Mouse (Mus musculus): ENCODE measurements around the gene Tbc1d8. TPM values are rescaled to one million over a fixed set of nuclear protein-coding genes. Genes with fewer than 3 reads are reported as not detected.

Gene Tbc1d8
- total and polyA plus RNA-seq, 2 experiments from 2014 or later, result 7.8 to 17.4 TPM

DNA sequence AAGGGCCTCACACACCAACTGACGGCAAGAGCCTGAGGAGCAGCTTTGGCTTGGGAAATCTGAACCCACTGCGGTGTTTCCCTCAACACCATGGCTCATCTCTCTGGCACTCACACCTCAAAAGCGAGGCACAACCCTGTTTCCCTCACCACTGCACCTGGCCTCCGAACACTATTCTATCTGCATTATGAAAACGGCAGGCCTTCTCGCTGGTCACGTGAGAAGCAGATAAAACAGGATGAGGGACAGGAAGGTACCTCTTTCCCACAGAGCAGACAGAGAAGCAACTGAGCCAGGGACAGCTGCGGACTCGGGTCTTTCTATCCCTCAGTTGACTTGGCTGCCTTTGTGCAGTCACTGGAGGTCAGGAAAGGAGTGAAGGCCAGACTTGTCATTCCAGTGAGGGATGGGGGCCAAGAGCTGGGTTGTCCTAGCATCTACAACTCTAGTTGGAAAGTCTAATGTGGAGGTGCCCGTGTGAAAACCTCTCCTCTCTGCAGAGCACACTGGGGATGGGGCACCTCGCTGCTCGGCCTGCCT lies 29.2 kb downstream of the Tbc1d8 start:
- H3K36me3 ChIP-seq (ENCODE audit: insufficient read depth, low read length), result no peaks in the 10 kb centered on the region
- no peak for TF ChIP-seq CTCF (IDR thresholded peaks at IDR 0.05; ENCODE audit: low read depth)
- H3K4me1 ChIP-seq (ENCODE audit: insufficient read depth, low read length), result peaks cover 14% of the 10 kb centered on the region
- no peak overlapping the region for H3K4me3 ChIP-seq (ENCODE audit: low read length)
- H3K27ac ChIP-seq, result no peak overlapping the region
- H3K27me3 ChIP-seq (ENCODE audit: insufficient read depth, low read length), result no peaks in the 10 kb centered on the region
- H3K4me2 ChIP-seq (ENCODE audit: low read depth, low read length), result no peak overlapping the region
- no peak overlapping the region for H3K9ac ChIP-seq (replicated peaks; ENCODE audit: low read length)
- DNase-seq (ENCODE audit: low spot score), result no peak
- 83% methylated on average over 12 of the region's 12 CpGs for WGBS
- no peaks in the 10 kb centered on the region for H3K9me3 ChIP-seq (ENCODE audit: low read length)
- no peak for ATAC-seq

DNA sequence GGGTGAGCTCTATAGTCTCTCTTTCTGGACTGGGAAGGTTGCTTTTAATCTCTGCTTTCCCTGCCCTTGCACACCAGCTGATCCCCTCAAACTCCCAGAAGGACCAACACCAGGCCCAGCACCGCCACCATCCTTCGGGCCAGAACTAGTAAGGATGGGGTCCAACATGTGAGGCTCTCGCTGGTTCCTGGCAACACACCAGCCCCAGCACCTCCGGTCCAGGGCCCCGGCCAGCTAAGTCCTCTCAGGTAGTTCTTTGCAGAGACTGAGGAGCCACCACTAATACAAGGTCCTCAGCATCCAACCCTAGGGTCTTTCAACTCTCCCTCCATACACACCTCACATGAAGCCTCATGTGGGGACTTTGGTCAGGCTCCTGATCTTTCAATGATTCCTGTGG lies 29.7 kb downstream of the Tbc1d8 start:
- Histone ChIP-seq H3K36me3 (ENCODE audit: insufficient read depth, low read length) (no peaks in the 10 kb centered on the region), H3K9me3 (ENCODE audit: low read length) (no peaks in the 10 kb centered on the region), H3K4me1 (ENCODE audit: insufficient read depth, low read length) (peaks cover 19% of the 10 kb centered on the region), H3K9ac (replicated peaks; ENCODE audit: low read length) (no peak overlapping the region), H3K4me3 (ENCODE audit: low read length) (no peak overlapping the region), H3K27ac (no peak overlapping the region), H3K4me2 (ENCODE audit: low read depth, low read length) (no peak overlapping the region), H3K27me3 (ENCODE audit: insufficient read depth, low read length) (no peaks in the 10 kb centered on the region)
- WGBS, result 88% methylated on average over 5 of the region's 5 CpGs
- DNase-seq (ENCODE audit: low spot score), result no peak
- ATAC-seq, result no peak
- no peak for TF ChIP-seq CTCF (IDR thresholded peaks at IDR 0.05; ENCODE audit: low read depth)

DNA sequence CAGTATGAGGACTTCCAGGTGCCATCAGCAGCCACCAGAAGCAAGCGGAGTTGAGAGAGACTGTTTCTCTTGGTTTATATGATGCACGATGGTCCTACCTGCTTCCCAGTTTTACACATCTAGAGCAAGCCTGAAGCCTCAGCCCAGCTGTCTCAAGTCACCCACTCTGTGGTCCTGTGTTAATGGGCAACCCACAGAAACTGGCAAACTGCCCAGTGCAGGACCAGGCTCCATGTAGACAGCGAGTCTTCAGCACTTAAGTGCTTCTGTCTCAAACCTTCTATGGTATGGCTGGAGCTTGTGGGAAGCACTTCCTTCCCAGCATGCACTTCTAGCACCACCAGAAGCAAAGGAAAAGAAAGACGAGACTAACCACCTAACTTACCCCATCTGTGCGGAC lies 30.3 kb downstream of the Tbc1d8 start:
- H3K4me3 ChIP-seq (ENCODE audit: low read length), result no peak overlapping the region
- H3K4me2 ChIP-seq (ENCODE audit: low read depth, low read length), result no peak overlapping the region
- H3K36me3 ChIP-seq (ENCODE audit: insufficient read depth, low read length), result no peaks in the 10 kb centered on the region
- no peaks in the 10 kb centered on the region for H3K27me3 ChIP-seq (ENCODE audit: insufficient read depth, low read length)
- H3K9me3 ChIP-seq (ENCODE audit: low read length), result no peaks in the 10 kb centered on the region
- H3K4me1 ChIP-seq (ENCODE audit: insufficient read depth, low read length), result peaks cover 25% of the 10 kb centered on the region
- TF ChIP-seq CTCF (IDR thresholded peaks at IDR 0.05; ENCODE audit: low read depth), result no peak
- no peak overlapping the region for H3K27ac ChIP-seq
- WGBS, result 73% methylated on average over 5 of the region's 5 CpGs
- DNase-seq (ENCODE audit: low spot score) (no peak), ATAC-seq (no peak)
- H3K9ac ChIP-seq (replicated peaks; ENCODE audit: low read length), result no peak overlapping the region

DNA sequence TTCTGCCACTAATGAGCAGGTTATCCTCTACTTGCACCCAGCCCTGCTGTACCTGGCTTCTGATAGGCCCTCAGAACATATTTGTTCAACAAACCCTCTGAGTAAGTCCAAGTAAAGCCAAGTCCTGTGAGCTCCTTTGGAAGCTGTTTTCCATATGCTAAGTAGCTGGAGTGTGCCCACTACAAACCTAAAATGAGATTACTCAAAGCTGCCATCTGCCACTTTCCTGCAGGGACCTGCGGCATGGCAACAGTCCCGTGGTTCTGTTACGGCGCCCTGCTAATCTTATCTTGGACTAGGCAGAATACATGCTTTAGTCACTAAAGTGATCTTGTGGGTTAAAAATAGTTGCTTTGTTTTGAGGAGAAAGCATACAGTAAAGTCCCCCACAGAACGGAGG lies 32.4 kb downstream of the Tbc1d8 start:
- peak overlapping the region; percentile 11; the same call in 1 of the 2 replicates for H3K27ac ChIP-seq
- 42% methylated on average over 5 of the region's 5 CpGs for WGBS
- peak; percentile 49 for DNase-seq (ENCODE audit: low spot score)

DNA sequence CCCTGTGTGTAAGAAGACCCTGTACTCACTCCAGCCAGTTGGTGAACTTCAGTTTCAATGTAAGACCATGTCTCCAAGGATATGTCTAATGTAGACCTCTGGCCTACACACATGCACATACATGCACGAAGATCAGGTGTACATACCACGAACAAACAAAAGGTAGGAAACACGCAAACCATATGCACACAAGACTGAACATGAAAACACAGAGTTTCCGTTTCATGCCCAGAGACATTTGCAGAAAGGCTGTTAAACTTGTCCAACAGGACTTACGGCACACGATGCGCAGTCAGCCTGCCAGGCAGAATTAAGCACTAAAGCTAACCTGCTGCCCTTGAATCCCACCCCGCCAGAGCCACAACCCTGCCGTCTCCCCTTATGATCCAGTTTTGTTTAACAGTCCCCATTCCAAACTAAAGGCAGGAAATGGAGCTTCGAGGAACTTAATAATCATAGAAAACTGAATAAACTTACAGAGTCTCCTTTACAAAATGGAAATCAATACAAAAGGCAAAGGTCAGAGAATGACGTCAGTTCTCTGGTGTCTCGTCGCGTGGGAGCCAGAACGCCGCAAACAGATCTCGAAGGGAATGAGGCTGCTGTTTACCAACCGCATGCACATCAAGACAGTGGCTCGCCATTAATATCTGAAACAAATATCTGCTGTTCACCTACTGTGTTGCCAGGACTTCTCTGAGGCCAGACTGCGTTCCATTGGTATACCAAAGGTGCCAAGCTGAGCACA lies 33.1 kb downstream of the Tbc1d8 start:
- WGBS, result 79% methylated on average over 20 of the region's 20 CpGs
- no peak for TF ChIP-seq CTCF (IDR thresholded peaks at IDR 0.05; ENCODE audit: low read depth)
- no peak overlapping the region for H3K9ac ChIP-seq (replicated peaks; ENCODE audit: low read length)
- H3K27ac ChIP-seq, result no peak overlapping the region
- H3K9me3 ChIP-seq (ENCODE audit: low read length), result no peaks in the 10 kb centered on the region
- no peak overlapping the region for H3K4me3 ChIP-seq (ENCODE audit: low read length)
- H3K36me3 ChIP-seq (ENCODE audit: insufficient read depth, low read length), result no peaks in the 10 kb centered on the region
- no peak overlapping the region for H3K4me2 ChIP-seq (ENCODE audit: low read depth, low read length)
- no peak for DNase-seq (ENCODE audit: low spot score)
- ATAC-seq, result no peak
- H3K4me1 ChIP-seq (ENCODE audit: insufficient read depth, low read length), result peaks cover 29% of the 10 kb centered on the region
- H3K27me3 ChIP-seq (ENCODE audit: insufficient read depth, low read length), result no peaks in the 10 kb centered on the region

More for the DNA sequence above, 32.4 kb downstream of the Tbc1d8 start:
- TF ChIP-seq CTCF (IDR thresholded peaks at IDR 0.05; ENCODE audit: low read depth), result no peak
- Histone ChIP-seq H3K9me3 (ENCODE audit: low read length) (no peaks in the 10 kb centered on the region), H3K4me3 (ENCODE audit: low read length) (no peak overlapping the region), H3K27me3 (ENCODE audit: insufficient read depth, low read length) (no peaks in the 10 kb centered on the region), H3K9ac (replicated peaks; ENCODE audit: low read length) (no peak overlapping the region), H3K4me1 (ENCODE audit: insufficient read depth, low read length) (peaks cover 29% of the 10 kb centered on the region), H3K36me3 (ENCODE audit: insufficient read depth, low read length) (no peaks in the 10 kb centered on the region), H3K4me2 (ENCODE audit: low read depth, low read length) (no peak overlapping the region)
- no peak for ATAC-seq

DNA sequence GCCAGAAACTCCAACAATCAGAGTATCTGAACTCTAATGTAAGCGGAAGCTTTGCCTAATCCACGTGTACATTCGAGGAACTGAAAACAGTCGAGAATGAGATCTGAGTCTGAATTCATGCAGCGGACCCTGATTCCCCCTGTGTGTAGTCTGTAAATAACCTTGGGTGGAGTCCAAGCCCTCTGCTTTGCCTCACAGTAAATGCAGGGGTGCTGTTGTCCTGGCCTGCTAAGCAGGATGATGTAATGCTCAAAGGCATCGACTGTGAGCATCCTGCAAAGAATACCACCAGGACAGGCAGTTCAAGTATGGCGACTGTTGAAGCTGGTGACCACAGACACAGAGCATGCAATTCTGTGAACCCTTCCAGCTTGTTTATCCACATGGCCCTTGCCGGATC lies 34.8 kb downstream of the Tbc1d8 start:
- TF ChIP-seq CTCF (IDR thresholded peaks at IDR 0.05; ENCODE audit: low read depth), result no peak
- 46% methylated on average over 8 of the region's 8 CpGs for WGBS
- Histone ChIP-seq H3K9me3 (ENCODE audit: low read length) (no peaks in the 10 kb centered on the region), H3K36me3 (ENCODE audit: insufficient read depth, low read length) (no peaks in the 10 kb centered on the region), H3K27me3 (ENCODE audit: insufficient read depth, low read length) (no peaks in the 10 kb centered on the region), H3K9ac (replicated peaks; ENCODE audit: low read length) (no peak overlapping the region), H3K27ac (no peak overlapping the region), H3K4me1 (ENCODE audit: insufficient read depth, low read length) (peaks cover 26% of the 10 kb centered on the region), H3K4me3 (ENCODE audit: low read length) (no peak overlapping the region), H3K4me2 (ENCODE audit: low read depth, low read length) (no peak overlapping the region)
- DNase-seq (ENCODE audit: low spot score) (peak; percentile 52), ATAC-seq (no peak)

DNA sequence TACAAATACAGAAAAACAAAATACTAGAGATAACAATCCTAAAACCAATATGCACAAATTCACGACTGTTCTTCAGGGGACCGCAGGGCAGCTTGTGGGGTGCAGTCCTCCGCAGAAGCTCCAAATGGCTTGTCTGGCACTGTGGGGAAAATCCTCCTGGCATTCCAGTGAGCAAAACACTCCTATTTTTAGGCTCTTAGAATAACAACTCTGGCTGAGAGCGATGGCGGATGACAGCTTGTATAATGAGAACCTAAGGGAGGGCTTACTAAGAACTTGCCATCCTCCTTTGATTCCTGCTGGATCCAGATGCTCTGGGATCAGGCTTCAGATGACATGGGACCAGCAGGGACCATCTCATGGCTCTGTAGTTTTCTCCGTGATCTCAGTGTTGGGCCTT lies 36.9 kb downstream of the Tbc1d8 start:
- no peak overlapping the region for H3K4me2 ChIP-seq (ENCODE audit: low read depth, low read length)
- no peak overlapping the region for H3K9ac ChIP-seq (replicated peaks; ENCODE audit: low read length)
- H3K4me3 ChIP-seq (ENCODE audit: low read length), result no peak overlapping the region
- no peaks in the 10 kb centered on the region for H3K27me3 ChIP-seq (ENCODE audit: insufficient read depth, low read length)
- peaks cover 26% of the 10 kb centered on the region for H3K4me1 ChIP-seq (ENCODE audit: insufficient read depth, low read length)
- no peak for DNase-seq (ENCODE audit: low spot score)
- H3K27ac ChIP-seq, result no peak overlapping the region
- no peak for ATAC-seq
- TF ChIP-seq CTCF (IDR thresholded peaks at IDR 0.05; ENCODE audit: low read depth), result no peak
- WGBS, result 73% methylated on average over 6 of the region's 6 CpGs
- no peaks in the 10 kb centered on the region for H3K9me3 ChIP-seq (ENCODE audit: low read length)
- H3K36me3 ChIP-seq (ENCODE audit: insufficient read depth, low read length), result no peaks in the 10 kb centered on the region

All from hindbrain, postnatal 0 days (tissue).